In genomic region chr2:32730854-32731253, GRCm38 (mm10) we compare ENCODE assay signal across 9 mouse cellular contexts. TPM values are rescaled to one million over a fixed set of nuclear protein-coding genes. Genes with fewer than 3 reads are reported as not detected.
A peak's percentile ranks its signal among the peaks of the same experiment; 100 is the strongest.
DNase-seq lines count a peak whose midpoint lies in the region; ATAC-seq and TF ChIP-seq lines count a peak whose summit lies in the region.
"Had no signal": no experiment of that assay in that cellular context is flagged by ENCODE, and none has a peak within 500 bp of the region (broad histone marks: within the 10 kb centered on the region; RNA-seq: fewer than 3 reads in every experiment).

No protein-coding gene starts in this region.

- ATAC-seq in hindbrain, embryonic 13.5 days (ENCODE audit: low FRiP score): no peak
- no peak for ATAC-seq in lung, postnatal 0 days
- ATAC-seq in monocyte, adult 5-6 weeks (replicated peaks; ENCODE audit: insufficient number of reproducible peaks, low FRiP score, low TSS enrichment, poor library complexity, severe bottlenecking): no peak

- H3K27me3 ChIP-seq in hindbrain, embryonic 10.5 days (ENCODE audit: insufficient read depth, poor library complexity, severe bottlenecking): peaks cover 8% of the 10 kb centered on the region
- no peaks in the 10 kb centered on the region for H3K27me3 ChIP-seq in hindbrain, embryonic 13.5 days
- no peaks in the 10 kb centered on the region for H3K27me3 ChIP-seq in lung, postnatal 0 days (replicated peaks; ENCODE audit: insufficient read depth, low read length)

- intact Hi-C loops in left cerebral cortex, postnatal 36 days (cut with DNase I): no loop called here

- no peaks in the 10 kb centered on the region for H3K9me3 ChIP-seq in hindbrain, embryonic 10.5 days
- no peaks in the 10 kb centered on the region for H3K9me3 ChIP-seq in hindbrain, embryonic 13.5 days
- no peaks in the 10 kb centered on the region for H3K9me3 ChIP-seq in lung, postnatal 0 days (ENCODE audit: low read length)

- no peak for TF ChIP-seq EP300 in lung, postnatal 0 days (IDR thresholded peaks at IDR 0.05)

- no peak overlapping the region for H3K9ac ChIP-seq in hindbrain, embryonic 13.5 days
- no peak overlapping the region for H3K9ac ChIP-seq in lung, postnatal 0 days (replicated peaks; ENCODE audit: low read depth)

- H3K4me2 ChIP-seq in hindbrain, embryonic 13.5 days: no peak overlapping the region
- H3K4me2 ChIP-seq in lung, postnatal 0 days (replicated peaks; ENCODE audit: low read depth, low read length): peak overlapping the region; percentile 54

- peak overlapping the region; percentile 62 for H3K27ac ChIP-seq in hindbrain, embryonic 10.5 days
- H3K27ac ChIP-seq in hindbrain, embryonic 13.5 days: no peak overlapping the region
- peak overlapping the region; percentile 83 for H3K27ac ChIP-seq in lung, postnatal 0 days (ENCODE audit: low read length)

- no peaks in the 10 kb centered on the region for H3K36me3 ChIP-seq in hindbrain, embryonic 10.5 days
- H3K36me3 ChIP-seq in hindbrain, embryonic 13.5 days: no peaks in the 10 kb centered on the region
- no peaks in the 10 kb centered on the region for H3K36me3 ChIP-seq in lung, postnatal 0 days (ENCODE audit: insufficient read depth, low read length)

- no peak for TF ChIP-seq CTCF in lung, postnatal 0 days (IDR thresholded peaks at IDR 0.05)

- 0 out of 2 replicates have a peak overlapping the region, but pooled peaks have one; percentile 3 for H3K4me3 ChIP-seq in hindbrain, embryonic 10.5 days
- no peak overlapping the region for H3K4me3 ChIP-seq in hindbrain, embryonic 13.5 days
- 0 out of 2 replicates have a peak overlapping the region, but pooled peaks have one; percentile 0 for H3K4me3 ChIP-seq in lung, postnatal 0 days (ENCODE audit: low read depth, low read length)

- peak; percentile 67 for DNase-seq in hindbrain, embryonic 10.5 days (ENCODE audit: low spot score)
- peak; percentile 85 for DNase-seq in embryo, embryonic 11 days
- DNase-seq in hindlimb bud, embryonic 11.5 days (ENCODE audit: extremely low spot score, low read depth, low spot score): peak; percentile 61
- DNase-seq in lung, postnatal 0 days (ENCODE audit: low spot score): peak; percentile 58
- DNase-seq in adrenal gland, postnatal 36 days: no peak
- DNase-seq in left cerebral cortex, postnatal 36 days (ENCODE audit: low spot score in 2 of 2): no peak
- DNase-seq: thymus, postnatal 36 days had no signal

- peaks cover 55% of the 10 kb centered on the region for H3K4me1 ChIP-seq in hindbrain, embryonic 10.5 days (replicated peaks)
- H3K4me1 ChIP-seq in hindbrain, embryonic 13.5 days (replicated peaks): peaks cover 24% of the 10 kb centered on the region
- peaks cover 8% of the 10 kb centered on the region; the same call in 1 of the 2 replicates for H3K4me1 ChIP-seq in lung, postnatal 0 days (ENCODE audit: insufficient read depth, low read depth, low read length)

- WGBS in hindbrain, embryonic 10.5 days: 52% methylated on average over 11 of the region's 11 CpGs
- 44% methylated on average over 11 of the region's 11 CpGs for WGBS in hindbrain, embryonic 13.5 days
- WGBS in lung, postnatal 0 days: 17% methylated on average over 11 of the region's 11 CpGs

RNA-seq across cellular contexts. Expression of gene 6330409D20Rik, which starts 10.0 kb away (rescaled TPM):
- polyA plus RNA-seq in hindbrain, embryonic 10.5 days (2016; fragmentation: Nextera tagmentation; extraction: Ambion mirVana): 1.3 and 1.7 TPM in 2 replicates
- polyA plus RNA-seq in hindbrain, embryonic 13.5 days (2015; fragmentation: Nextera tagmentation; extraction: Ambion mirVana): 3.3 and 3.7 TPM in 2 replicates
- polyA plus RNA-seq in lung, postnatal 0 days (2015; fragmentation: Nextera tagmentation; extraction: Ambion mirVana): 0.30 TPM in 2 replicates
- total RNA-seq in adrenal gland, postnatal 36 days (2021): not detected
- total RNA-seq in monocyte, adult 5-6 weeks (2017): not detected in 3 replicates
- 1 to 10 TPM; 2.5 to 3.2 TPM for total RNA-seq in left cerebral cortex, postnatal 36 days (2021)

RNA-seq across cellular contexts. Expression of gene Sh2d3c, which starts 10.0 kb away (rescaled TPM):
- 27.6 and 39.1 TPM in 2 replicates for polyA plus RNA-seq in hindbrain, embryonic 10.5 days (2016; fragmentation: Nextera tagmentation; extraction: Ambion mirVana)
- 41.8 and 50.5 TPM in 2 replicates for polyA plus RNA-seq in hindbrain, embryonic 13.5 days (2015; fragmentation: Nextera tagmentation; extraction: Ambion mirVana)
- polyA plus RNA-seq in lung, postnatal 0 days (2015; fragmentation: Nextera tagmentation; extraction: Ambion mirVana): 51.8 and 53.5 TPM in 2 replicates
- 10 to 100 TPM; 13.0 to 18.9 TPM for total RNA-seq in adrenal gland, postnatal 36 days (2021)
- 37.3 to 83.5 TPM (median 42.5 TPM) in 3 replicates for total RNA-seq in monocyte, adult 5-6 weeks (2017)
- total RNA-seq in left cerebral cortex, postnatal 36 days (2021): 10 to 100 TPM; 33.3 to 45.8 TPM

RNA-seq across cellular contexts. Expression of gene Cdk9, which starts 18.0 kb away (rescaled TPM):
- 121 and 125 TPM in 2 replicates for polyA plus RNA-seq in hindbrain, embryonic 10.5 days (2016; fragmentation: Nextera tagmentation; extraction: Ambion mirVana)
- 74.9 and 81.9 TPM in 2 replicates for polyA plus RNA-seq in hindbrain, embryonic 13.5 days (2015; fragmentation: Nextera tagmentation; extraction: Ambion mirVana)
- polyA plus RNA-seq in lung, postnatal 0 days (2015; fragmentation: Nextera tagmentation; extraction: Ambion mirVana): 62.8 and 68.7 TPM in 2 replicates
- total RNA-seq in adrenal gland, postnatal 36 days (2021): 10 to 100 TPM; 74.7 to 76.3 TPM
- total RNA-seq in monocyte, adult 5-6 weeks (2017): 83.0 to 107 TPM (median 86.5 TPM) in 3 replicates
- total RNA-seq in left cerebral cortex, postnatal 36 days (2021): 100 to 1,000 TPM; 105 to 117 TPM

RNA-seq across cellular contexts. Expression of gene Tor2a, which starts 26.2 kb away (rescaled TPM):
- 56.9 and 61.6 TPM in 2 replicates for polyA plus RNA-seq in hindbrain, embryonic 10.5 days (2016; fragmentation: Nextera tagmentation; extraction: Ambion mirVana)
- polyA plus RNA-seq in hindbrain, embryonic 13.5 days (2015; fragmentation: Nextera tagmentation; extraction: Ambion mirVana): 54.2 and 54.4 TPM in 2 replicates
- 60.9 and 63.5 TPM in 2 replicates for polyA plus RNA-seq in lung, postnatal 0 days (2015; fragmentation: Nextera tagmentation; extraction: Ambion mirVana)
- 10 to 100 TPM; 26.7 to 32.5 TPM for total RNA-seq in adrenal gland, postnatal 36 days (2021)
- total RNA-seq in monocyte, adult 5-6 weeks (2017): 17.5 to 24.6 TPM (median 19.5 TPM) in 3 replicates
- total RNA-seq in left cerebral cortex, postnatal 36 days (2021): 10 to 100 TPM; 27.8 to 29.9 TPM

RNA-seq across cellular contexts. Expression of gene Fpgs, which starts 26.9 kb away (rescaled TPM):
- 25.9 and 29.5 TPM in 2 replicates for polyA plus RNA-seq in hindbrain, embryonic 10.5 days (2016; fragmentation: Nextera tagmentation; extraction: Ambion mirVana)
- 14.5 and 16.4 TPM in 2 replicates for polyA plus RNA-seq in hindbrain, embryonic 13.5 days (2015; fragmentation: Nextera tagmentation; extraction: Ambion mirVana)
- 12.6 and 15.6 TPM in 2 replicates for polyA plus RNA-seq in lung, postnatal 0 days (2015; fragmentation: Nextera tagmentation; extraction: Ambion mirVana)
- total RNA-seq in adrenal gland, postnatal 36 days (2021): 10 to 100 TPM; 12.8 to 14.9 TPM
- 6.4 to 12.8 TPM (median 8.0 TPM) in 3 replicates for total RNA-seq in monocyte, adult 5-6 weeks (2017)
- 10 to 100 TPM in 1 of 2 experiments, 1 to 10 TPM in 1; 6.0 to 10.5 TPM for total RNA-seq in left cerebral cortex, postnatal 36 days (2021)

Comparison
In these comparisons a context has a peak if more than half of its experiments do, and no peak if none do; other contexts are left out.
1. DNase-seq: peak in hindbrain, embryonic 10.5 days (single experiment), embryo, embryonic 11 days (single experiment), hindlimb bud, embryonic 11.5 days (single experiment) and lung, postnatal 0 days (single experiment); none in adrenal gland, postnatal 36 days (0 of 2) and left cerebral cortex, postnatal 36 days (0 of 2).